Mouse (Mus musculus) liver, embryonic 13.5 days (tissue): ENCODE data around the gene Urgcp. TPM values are rescaled to one million over a fixed set of nuclear protein-coding genes. Genes with fewer than 3 reads are reported as not detected.

Experiments used
- ATAC-seq: fragments of 200-750 bp; cut with Nextera tagmentation; 2 replicates; pipeline ENCODE4 v1.8.0; 2017; ENCODE audit warnings: low read depth, mild to moderate bottlenecking, moderate number of reproducible peaks, moderate library complexity
- DNase-seq: peaks from one replicate; pipeline ENCODE4 v3.0.0; 2022
- H3K27ac ChIP-seq: fragments of 300-500 bp; sonication (generic); 2 replicates; pipeline ENCODE4 v1.5.1; 2015; ENCODE audit warnings: moderate library complexity, mild to moderate bottlenecking, inconsistent platforms
- H3K27me3 ChIP-seq: fragments of 300-500 bp; sonication (generic); 2 replicates; pipeline ENCODE4 v1.6.1; 2015; ENCODE audit warnings: mild to moderate bottlenecking, inconsistent platforms
- H3K36me3 ChIP-seq: fragments of 300-500 bp; sonication (generic); 2 replicates; pipeline ENCODE4 v1.6.1; 2015; ENCODE audit warnings: mild to moderate bottlenecking, inconsistent platforms
- H3K4me1 ChIP-seq: fragments of 300-500 bp; sonication (generic); replicated peaks from 2 replicates; pipeline ENCODE4 v1.6.1; 2015; ENCODE audit warnings: inconsistent platforms
- H3K4me2 ChIP-seq: fragments of 300-500 bp; sonication (generic); 2 replicates; pipeline ENCODE4 v1.6.1; 2015; ENCODE audit warnings: inconsistent platforms, mild to moderate bottlenecking, moderate library complexity
- H3K4me3 ChIP-seq: fragments of 300-500 bp; sonication (generic); replicated peaks from 2 replicates; pipeline ENCODE4 v1.5.1; 2015; ENCODE audit warnings: mild to moderate bottlenecking, inconsistent platforms
- H3K9ac ChIP-seq: fragments of 300-500 bp; sonication (generic); 2 replicates; pipeline ENCODE4 v1.6.1; 2015; ENCODE audit warnings: mild to moderate bottlenecking, inconsistent platforms
- H3K9me3 ChIP-seq: fragments of 300-500 bp; sonication (generic); replicated peaks from 2 replicates; pipeline ENCODE4 v1.6.1; 2016; ENCODE audit warnings: inconsistent platforms
- WGBS: fragments of 180-500 bp; shearing (Covaris S2); methylation state at CpG from one replicate; pipeline ENCODE4 v1.1.7; 2015; ENCODE audit not compliant: insufficient replicate concordance; 5-methylcytosine and 5-hydroxymethylcytosine counted together
- polyA plus RNA-seq: library from polyadenylated mRNA; unstranded; fragments of >200 nt; fragmentation: Nextera tagmentation; extraction: Ambion mirVana; gene quantifications from 2 replicates; pipeline ENCODE4 v1.2.1, GENCODE M21; 2015

The Urgcp gene
- polyA plus RNA-seq, 1 experiment from 2014 or later: 9.4 TPM

DNA sequence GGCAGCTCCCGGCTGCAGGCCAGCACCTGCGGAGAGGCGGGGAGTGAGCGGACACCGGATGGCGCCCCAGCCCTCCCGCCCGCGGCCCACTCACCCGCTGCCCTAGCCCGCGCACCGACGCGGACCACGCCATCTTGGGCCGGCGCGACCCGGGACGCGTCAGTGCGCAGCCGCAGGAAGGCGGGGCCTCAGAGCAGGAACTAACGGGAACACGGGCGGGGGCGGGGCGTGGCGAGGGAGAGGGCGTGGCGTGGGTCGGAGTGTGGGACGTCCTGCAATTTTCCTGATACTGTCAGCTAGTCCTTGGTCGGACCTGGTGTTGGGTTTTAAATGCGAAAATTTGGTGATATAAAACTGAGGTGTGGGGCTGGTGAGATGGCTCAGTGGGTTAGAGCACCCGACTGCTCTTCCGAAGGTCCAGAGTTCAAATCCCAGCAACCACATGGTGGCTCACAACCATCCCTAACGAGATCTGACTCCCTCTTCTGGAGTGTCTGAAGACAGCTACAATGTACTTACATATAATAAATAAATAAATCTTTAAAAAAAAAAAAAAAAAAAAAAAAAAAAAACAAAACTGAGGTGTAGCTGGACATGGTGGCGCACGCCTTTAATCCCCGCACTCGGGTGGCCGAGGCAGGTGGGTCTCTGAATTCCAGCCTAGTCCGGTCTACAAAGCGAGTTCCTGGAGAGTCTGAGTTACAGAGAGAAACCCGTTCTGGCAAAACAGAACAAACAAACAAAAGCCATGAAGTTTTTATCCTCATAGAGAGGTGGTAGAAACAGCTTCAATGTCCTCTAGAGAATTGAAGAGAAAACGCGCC is 54.4 kb downstream of the Urgcp start:
- peaks cover 18% of the 10 kb centered on the region for H3K4me1 ChIP-seq
- H3K4me3 ChIP-seq: peak overlapping the region; percentile 98
- peak overlapping the region; percentile 70 for H3K27ac ChIP-seq
- H3K4me2 ChIP-seq: peak overlapping the region; percentile 80
- WGBS: 17% methylated on average over 50 of the region's 50 CpGs
- peak overlapping the region; percentile 96 for H3K9ac ChIP-seq
- no peaks in the 10 kb centered on the region for H3K9me3 ChIP-seq
- DNase-seq (peak; percentile 86), ATAC-seq (peak; percentile 95)
- H3K27me3 ChIP-seq: no peaks in the 10 kb centered on the region
- H3K36me3 ChIP-seq: peaks cover 21% of the 10 kb centered on the region

DNA sequence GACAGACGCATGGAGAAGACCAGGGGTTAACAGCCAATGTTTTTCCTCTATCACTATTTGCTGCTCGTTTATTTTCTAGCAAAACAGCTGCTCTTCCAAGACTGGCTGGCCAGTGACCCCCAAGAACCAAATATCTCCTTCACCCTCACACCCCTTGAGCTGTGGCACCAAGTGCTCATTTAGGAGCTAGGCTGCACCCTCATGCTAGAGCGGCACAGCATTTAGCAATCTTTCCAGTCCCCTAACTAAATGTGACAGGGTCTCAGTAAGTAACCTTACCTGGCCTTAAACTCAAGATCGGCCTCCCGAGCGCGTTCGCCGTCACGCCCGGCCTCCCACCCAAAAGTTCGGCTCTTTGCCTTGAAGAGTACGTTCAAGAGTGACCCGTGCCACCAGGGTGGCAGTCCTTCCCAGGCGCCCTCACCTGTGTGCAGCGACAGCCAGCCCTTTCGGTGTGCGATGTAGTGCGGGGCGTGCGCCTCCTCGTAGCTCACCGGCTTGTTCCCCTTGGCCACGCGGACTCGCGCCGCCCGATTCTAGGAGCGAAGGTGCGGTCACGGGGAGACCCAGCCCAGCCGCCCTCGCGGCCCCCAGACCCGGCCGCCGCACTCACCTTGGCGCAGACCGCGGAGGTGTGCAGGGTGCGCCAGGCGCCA is 55.2 kb downstream of the Urgcp start:
- H3K9ac ChIP-seq: peak overlapping the region; percentile 96
- H3K27ac ChIP-seq: peak overlapping the region; percentile 70
- H3K27me3 ChIP-seq: no peaks in the 10 kb centered on the region
- H3K36me3 ChIP-seq: peaks cover 24% of the 10 kb centered on the region
- peak overlapping the region; percentile 80 for H3K4me2 ChIP-seq
- H3K9me3 ChIP-seq: no peaks in the 10 kb centered on the region
- peaks cover 21% of the 10 kb centered on the region for H3K4me1 ChIP-seq
- WGBS: under 1% methylated on average over 43 of the region's 43 CpGs
- H3K4me3 ChIP-seq: peak overlapping the region; percentile 98
- ATAC-seq (peak; percentile 82), DNase-seq (peak; percentile 47)

DNA sequence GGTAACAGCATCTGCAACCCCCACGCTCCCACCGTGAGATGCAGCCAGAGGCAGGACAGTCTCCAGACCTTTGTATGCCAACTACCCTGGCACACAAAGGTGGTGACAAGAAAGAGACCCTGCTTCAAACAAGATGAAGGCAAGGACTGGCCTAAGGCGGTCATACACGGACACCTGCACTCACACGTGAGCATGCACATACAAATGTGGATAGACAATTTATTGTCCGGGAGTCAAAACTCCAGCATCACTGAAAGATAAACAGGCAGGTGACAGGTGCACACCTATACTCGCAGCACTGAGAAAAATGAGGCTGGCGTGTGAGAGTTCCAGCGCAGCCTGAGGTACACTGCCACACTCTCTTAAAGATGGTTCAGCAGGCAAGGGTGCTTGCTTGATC is 56.2 kb downstream of the Urgcp start:
- Histone ChIP-seq H3K9ac (peak overlapping the region; percentile 96), H3K4me1 (peaks cover 30% of the 10 kb centered on the region), H3K9me3 (no peaks in the 10 kb centered on the region), H3K27me3 (no peaks in the 10 kb centered on the region), H3K4me2 (peak overlapping the region; percentile 80), H3K4me3 (peak overlapping the region; percentile 98), H3K36me3 (peaks cover 24% of the 10 kb centered on the region), H3K27ac (no peak overlapping the region)
- 86% methylated on average over 9 of the region's 9 CpGs for WGBS
- ATAC-seq (no peak), DNase-seq (no peak)

DNA sequence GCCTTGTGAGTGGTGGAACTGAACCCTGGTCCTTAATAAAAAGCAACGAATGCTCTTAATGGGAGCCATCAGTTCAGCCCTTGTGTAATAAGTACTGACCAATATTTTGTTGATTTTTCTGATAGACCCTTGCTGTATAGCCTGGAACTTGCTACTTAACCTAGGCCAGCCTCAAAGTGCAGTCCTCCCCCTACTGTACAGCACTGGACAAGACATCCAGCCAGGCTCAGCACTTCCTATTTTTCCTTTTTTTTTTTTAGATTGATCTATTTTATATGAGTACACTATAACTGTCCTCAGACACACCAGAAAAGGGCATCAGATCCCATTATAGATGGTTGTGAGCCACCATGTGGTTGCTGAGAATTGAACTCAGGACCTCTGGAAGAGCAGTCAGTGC is 58.8 kb downstream of the Urgcp start:
- H3K27ac ChIP-seq: no peak overlapping the region
- WGBS: 67% methylated on average over 1 of the region's 1 CpGs
- DNase-seq: no peak
- H3K27me3 ChIP-seq: no peaks in the 10 kb centered on the region
- peaks cover 24% of the 10 kb centered on the region for H3K36me3 ChIP-seq
- no peak overlapping the region for H3K4me2 ChIP-seq
- H3K4me3 ChIP-seq: no peak overlapping the region
- H3K9me3 ChIP-seq: no peaks in the 10 kb centered on the region
- H3K4me1 ChIP-seq: peaks cover 34% of the 10 kb centered on the region
- H3K9ac ChIP-seq: no peak overlapping the region
- ATAC-seq: no peak

DNA sequence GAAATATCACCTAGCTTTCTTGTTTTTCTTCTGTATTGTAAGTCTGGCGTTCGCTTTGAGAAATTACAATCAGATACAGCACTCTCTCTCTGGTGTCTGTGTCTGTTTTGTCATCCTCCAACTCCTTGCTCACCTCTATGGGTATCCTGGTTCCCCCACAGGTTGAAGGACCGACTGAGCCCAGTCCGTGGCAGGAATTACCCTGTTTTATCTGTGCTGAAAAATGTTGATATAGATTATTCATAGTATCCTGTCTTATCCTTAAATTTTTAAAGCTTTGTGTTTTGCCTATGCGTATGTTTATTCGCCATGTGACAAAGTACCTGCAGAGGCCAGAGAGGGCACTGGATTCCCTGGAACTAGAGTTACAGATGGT is 59.2 kb downstream of the Urgcp start:
- Histone ChIP-seq H3K9ac (no peak overlapping the region), H3K27me3 (no peaks in the 10 kb centered on the region), H3K4me3 (no peak overlapping the region), H3K4me1 (peaks cover 32% of the 10 kb centered on the region), H3K9me3 (no peaks in the 10 kb centered on the region), H3K4me2 (no peak overlapping the region), H3K27ac (no peak overlapping the region), H3K36me3 (peaks cover 24% of the 10 kb centered on the region)
- ATAC-seq (no peak), DNase-seq (no peak)
- WGBS: 77% methylated on average over 6 of the region's 6 CpGs

DNA sequence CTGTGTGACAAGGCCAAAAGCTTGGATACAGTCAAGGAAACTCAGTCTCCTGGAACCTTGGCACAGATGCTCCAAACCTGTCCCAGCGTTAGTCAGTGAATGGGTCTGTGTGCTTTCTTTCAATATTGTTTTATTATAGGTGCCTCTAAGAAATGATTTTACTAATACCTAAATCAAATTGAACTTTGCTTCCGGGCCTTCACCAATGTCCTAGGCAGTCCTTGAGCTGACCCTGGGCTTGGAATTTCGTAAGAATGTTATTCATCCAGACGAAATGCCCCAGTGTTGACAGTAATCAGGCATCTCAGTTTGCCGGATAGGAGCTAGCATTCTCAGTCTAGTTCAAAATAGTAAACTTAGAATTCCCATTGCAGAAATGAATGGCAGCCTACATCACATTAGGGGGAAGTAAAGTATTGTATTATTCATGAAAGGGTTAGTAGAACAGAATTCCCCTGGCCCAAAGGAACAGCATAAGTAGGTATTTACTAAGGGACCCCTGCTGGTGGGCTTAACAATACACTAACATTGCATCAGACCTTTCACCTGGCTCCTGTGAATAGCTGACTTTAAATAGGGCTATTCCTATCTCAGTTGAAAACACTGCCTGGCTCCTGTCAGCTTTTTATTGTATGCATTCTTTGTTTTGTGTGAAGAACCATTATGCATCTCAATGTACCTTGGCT is 59.8 kb downstream of the Urgcp start:
- Histone ChIP-seq H3K27ac (no peak overlapping the region), H3K4me3 (no peak overlapping the region), H3K4me1 (peaks cover 32% of the 10 kb centered on the region), H3K36me3 (peaks cover 24% of the 10 kb centered on the region), H3K4me2 (no peak overlapping the region), H3K27me3 (no peaks in the 10 kb centered on the region), H3K9ac (no peak overlapping the region), H3K9me3 (no peaks in the 10 kb centered on the region)
- DNase-seq (no peak), ATAC-seq (no peak)
- WGBS: 81% methylated on average over 5 of the region's 5 CpGs

DNA sequence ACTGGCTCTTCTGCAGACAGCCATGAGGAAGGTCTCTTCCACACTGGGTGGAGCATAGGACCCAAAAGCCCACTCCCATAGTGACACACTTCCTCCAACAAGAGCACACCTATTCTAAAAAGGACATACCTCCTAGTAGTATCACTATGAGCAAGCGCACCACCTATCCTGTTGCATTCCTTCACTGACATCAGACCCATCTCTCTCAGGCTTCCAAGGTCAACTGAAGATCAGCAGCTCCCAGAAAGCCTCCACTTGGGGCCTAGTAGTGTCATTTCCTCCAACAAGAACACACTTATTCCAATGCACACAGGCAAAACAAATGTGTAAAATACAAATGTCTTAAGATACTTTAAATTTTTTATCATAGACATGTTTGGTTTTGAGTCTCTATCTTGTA is 60.4 kb downstream of the Urgcp start:
- Histone ChIP-seq H3K4me1 (peaks cover 30% of the 10 kb centered on the region), H3K27ac (no peak overlapping the region; the same call in 1 of the 2 replicates), H3K4me3 (no peak overlapping the region), H3K9me3 (no peaks in the 10 kb centered on the region), H3K4me2 (no peak overlapping the region), H3K36me3 (peaks cover 24% of the 10 kb centered on the region), H3K27me3 (no peaks in the 10 kb centered on the region), H3K9ac (no peak overlapping the region)
- no peak for DNase-seq
- WGBS: 89% methylated on average over 1 of the region's 1 CpGs
- ATAC-seq: no peak

DNA sequence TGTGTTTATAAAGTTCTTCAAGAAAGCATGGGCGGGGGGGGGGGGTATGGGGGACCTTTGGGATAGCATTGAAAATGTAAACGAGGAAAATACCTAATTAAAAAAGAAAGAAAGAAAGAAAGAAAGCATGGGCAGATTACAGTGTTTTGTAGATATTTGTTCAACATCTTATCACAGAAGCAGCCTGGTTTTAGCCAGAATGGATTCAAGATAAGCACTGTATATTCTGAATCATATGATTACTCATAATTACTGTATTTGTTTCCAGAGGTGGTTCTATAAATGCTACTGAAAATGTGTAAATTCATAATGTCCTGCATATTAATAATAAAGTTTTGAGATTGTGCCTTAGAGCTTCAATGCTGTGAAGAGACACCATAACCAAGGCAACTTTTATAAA is 60.9 kb downstream of the Urgcp start:
- DNase-seq (no peak), ATAC-seq (no peak)
- Histone ChIP-seq H3K4me3 (no peak overlapping the region), H3K4me1 (peaks cover 24% of the 10 kb centered on the region), H3K27ac (no peak overlapping the region; the same call in 1 of the 2 replicates), H3K36me3 (peaks cover 24% of the 10 kb centered on the region), H3K4me2 (no peak overlapping the region), H3K9ac (no peak overlapping the region), H3K27me3 (no peaks in the 10 kb centered on the region), H3K9me3 (no peaks in the 10 kb centered on the region)
- 21% methylated on average over 2 of the region's 2 CpGs for WGBS

DNA sequence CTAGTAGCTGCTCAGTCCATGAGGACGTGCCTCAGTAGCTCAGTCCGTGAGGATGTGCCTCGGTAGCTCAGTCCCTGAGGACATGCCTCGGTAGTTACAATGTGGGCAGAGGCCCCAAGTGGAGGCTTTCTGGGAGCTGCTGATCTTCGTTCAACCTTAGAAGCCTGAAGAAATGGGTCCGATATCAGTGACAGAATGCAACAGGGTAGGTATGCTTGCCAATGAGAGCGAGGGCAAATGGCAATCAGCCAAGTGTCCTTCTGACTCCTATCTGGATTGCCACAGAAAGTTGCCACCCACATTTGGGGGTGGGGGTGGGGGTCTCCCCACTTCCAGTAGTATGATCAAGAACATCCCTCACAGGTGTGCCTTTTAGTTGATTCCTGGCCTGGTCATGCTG is 61.4 kb downstream of the Urgcp start:
- no peak for DNase-seq
- WGBS: 67% methylated on average over 7 of the region's 7 CpGs
- peaks cover 19% of the 10 kb centered on the region for H3K4me1 ChIP-seq

DNA sequence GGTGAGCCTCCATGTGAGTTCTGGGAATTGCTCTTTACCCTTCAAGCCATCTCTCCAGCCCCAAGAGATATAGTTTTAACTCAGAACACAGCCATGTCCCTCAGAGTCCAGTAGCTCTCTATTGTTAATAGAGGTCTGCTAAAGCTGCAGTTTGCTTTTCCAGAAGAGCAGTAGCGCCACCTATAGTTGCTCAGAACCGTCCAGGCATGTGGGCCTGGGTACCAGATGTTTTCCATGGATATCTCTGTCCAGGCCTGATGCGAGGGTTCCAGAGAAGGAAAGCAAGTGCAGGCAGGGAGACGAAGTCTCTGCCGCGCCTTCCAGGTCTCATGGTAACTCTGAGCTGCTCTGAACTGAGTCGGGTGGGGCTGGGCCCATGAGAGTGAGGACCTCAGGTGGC is 70.4 kb downstream of the Urgcp start:
- DNase-seq (no peak), ATAC-seq (no peak)
- no peaks in the 10 kb centered on the region for H3K9me3 ChIP-seq
- H3K36me3 ChIP-seq: no peaks in the 10 kb centered on the region
- no peak overlapping the region for H3K4me2 ChIP-seq
- no peaks in the 10 kb centered on the region; the same call in 1 of the 2 replicates for H3K27me3 ChIP-seq
- no peak overlapping the region for H3K4me3 ChIP-seq
- no peak overlapping the region for H3K27ac ChIP-seq
- no peak overlapping the region for H3K9ac ChIP-seq
- no peaks in the 10 kb centered on the region for H3K4me1 ChIP-seq
- 25% methylated on average over 7 of the region's 7 CpGs for WGBS

More for the DNA sequence above, 61.4 kb downstream of the Urgcp start:
- Histone ChIP-seq H3K4me3 (no peak overlapping the region), H3K9me3 (no peaks in the 10 kb centered on the region), H3K27ac (no peak overlapping the region), H3K9ac (no peak overlapping the region), H3K36me3 (peaks cover 24% of the 10 kb centered on the region), H3K4me2 (no peak overlapping the region), H3K27me3 (no peaks in the 10 kb centered on the region)
- no peak for ATAC-seq

DNA sequence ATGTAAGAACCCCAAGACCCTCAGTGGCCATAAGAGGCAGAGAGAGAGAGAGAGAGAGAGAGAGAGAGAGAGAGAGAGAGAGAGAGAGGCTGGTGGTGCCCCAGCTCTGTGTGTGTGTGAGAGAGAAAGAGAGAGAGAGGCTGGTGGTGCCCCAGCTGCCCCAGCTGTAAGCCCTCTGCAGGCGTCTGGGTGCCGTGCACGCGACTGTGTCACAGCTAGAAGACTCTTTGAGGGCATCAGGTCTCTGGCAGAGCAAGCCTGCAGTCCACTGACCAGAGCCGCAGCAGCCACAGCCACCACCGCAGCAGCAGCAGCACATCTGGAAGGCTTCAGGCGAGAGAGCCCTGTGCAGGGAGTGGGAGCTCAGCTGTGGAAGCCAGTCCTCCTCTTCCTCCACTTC is 77.9 kb downstream of the Urgcp start:
- Histone ChIP-seq H3K4me1 (no peaks in the 10 kb centered on the region), H3K36me3 (no peaks in the 10 kb centered on the region), H3K4me3 (no peak overlapping the region), H3K9me3 (no peaks in the 10 kb centered on the region), H3K9ac (no peak overlapping the region), H3K27me3 (no peaks in the 10 kb centered on the region), H3K4me2 (no peak overlapping the region), H3K27ac (no peak overlapping the region)
- DNase-seq: no peak
- no peak for ATAC-seq
- 31% methylated on average over 7 of the region's 7 CpGs for WGBS
